ENCODE assay signal across 19 mouse cellular contexts in genomic region chr1:176981511-176981910, GRCm38 (mm10).
DNase-seq lines count a peak whose midpoint lies in the region; ATAC-seq and TF ChIP-seq lines count a peak whose summit lies in the region.
"Had no signal": no experiment of that assay in that cellular context is flagged by ENCODE, and none has a peak within 500 bp of the region (broad histone marks: within the 10 kb centered on the region; RNA-seq: fewer than 3 reads in every experiment).

No protein-coding gene starts in this region.

- WGBS in forebrain, embryonic 16.5 days, result 79% methylated on average over 2 of the region's 2 CpGs
- 71% methylated on average over 2 of the region's 2 CpGs for WGBS in forebrain, embryonic 11.5 days
- WGBS in midbrain, embryonic 10.5 days, result 69% methylated on average over 2 of the region's 2 CpGs
- 60% methylated on average over 2 of the region's 2 CpGs for WGBS in midbrain, postnatal 0 days

- no peak for DNase-seq in forebrain, embryonic 11.5 days (ENCODE audit: low spot score)
- DNase-seq in midbrain, embryonic 10.5 days (ENCODE audit: low spot score), result no peak
- no peak for DNase-seq in midbrain, postnatal 0 days (ENCODE audit: low spot score)
- DNase-seq in retina, postnatal 1 day, result peak; percentile 71
- DNase-seq: adrenal gland, postnatal 14 days; cerebellum, adult 18-20 months; cerebellum, adult 9-11 months; cerebellum, postnatal 36 days; gastrocnemius, adult 2 months; gastrocnemius, postnatal 25 days had no signal

- no peak for ATAC-seq in forebrain, embryonic 16.5 days
- ATAC-seq in forebrain, embryonic 11.5 days (replicated peaks; ENCODE audit: low FRiP score), result no peak
- no peak for ATAC-seq in midbrain, postnatal 0 days (ENCODE audit: low FRiP score)
- no peak for ATAC-seq in erythroid progenitor cell, adult 5-6 weeks (replicated peaks; ENCODE audit: low FRiP score, poor library complexity, severe bottlenecking)

- no peak overlapping the region for H3K9ac ChIP-seq in forebrain, embryonic 16.5 days (replicated peaks; ENCODE audit: low read depth, low read length)
- no peak overlapping the region for H3K9ac ChIP-seq in forebrain, embryonic 11.5 days (ENCODE audit: low read length)
- no peak overlapping the region for H3K9ac ChIP-seq in midbrain, postnatal 0 days (replicated peaks; ENCODE audit: low read length, poor library complexity, severe bottlenecking)
- H3K9ac ChIP-seq: heart, embryonic 12.5 days; hindbrain, embryonic 14.5 days had no signal

- H3K9me3 ChIP-seq in forebrain, embryonic 16.5 days (ENCODE audit: control insufficient read depth, low read length), result no peaks in the 10 kb centered on the region
- H3K9me3 ChIP-seq in forebrain, embryonic 11.5 days (ENCODE audit: control insufficient read depth, low read length), result no peaks in the 10 kb centered on the region
- no peaks in the 10 kb centered on the region for H3K9me3 ChIP-seq in midbrain, embryonic 10.5 days (replicated peaks)
- no peaks in the 10 kb centered on the region for H3K9me3 ChIP-seq in midbrain, postnatal 0 days (ENCODE audit: low read length)
- H3K9me3 ChIP-seq: embryonic facial prominence, embryonic 10.5 days; heart, embryonic 12.5 days; hindbrain, embryonic 10.5 days had no signal

- no peak overlapping the region for H3K4me3 ChIP-seq in forebrain, embryonic 16.5 days (replicated peaks; ENCODE audit: low read length)
- no peak overlapping the region for H3K4me3 ChIP-seq in forebrain, embryonic 11.5 days (ENCODE audit: low read depth, low read length)
- H3K4me3 ChIP-seq in midbrain, embryonic 10.5 days, result no peak overlapping the region
- H3K4me3 ChIP-seq in midbrain, postnatal 0 days (ENCODE audit: low read depth, low read length), result no peak overlapping the region
- H3K4me3 ChIP-seq in cortical plate, adult 2 months (ENCODE audit: insufficient read depth, low read length), result no peak overlapping the region
- H3K4me3 ChIP-seq: embryonic facial prominence, embryonic 10.5 days; gastrocnemius, adult 2 months; heart, embryonic 12.5 days; hindbrain, embryonic 10.5 days had no signal

- TF ChIP-seq POLR2A in cortical plate, adult 2 months (IDR thresholded peaks at IDR 0.05; ENCODE audit: extremely low read depth, insufficient read depth, low read length), result no peak

- TF ChIP-seq CTCF in midbrain, postnatal 0 days (IDR thresholded peaks at IDR 0.05), result no peak
- no peak for TF ChIP-seq CTCF in cortical plate, adult 2 months (IDR thresholded peaks at IDR 0.05; ENCODE audit: extremely low read depth, insufficient read depth, low read length)

- no peaks in the 10 kb centered on the region for H3K36me3 ChIP-seq in forebrain, embryonic 16.5 days (ENCODE audit: control insufficient read depth, insufficient read depth)
- no peaks in the 10 kb centered on the region for H3K36me3 ChIP-seq in forebrain, embryonic 11.5 days (ENCODE audit: control insufficient read depth, insufficient read depth, low read length)
- no peaks in the 10 kb centered on the region for H3K36me3 ChIP-seq in midbrain, embryonic 10.5 days
- no peaks in the 10 kb centered on the region for H3K36me3 ChIP-seq in midbrain, postnatal 0 days (ENCODE audit: insufficient read depth, low read length)
- H3K36me3 ChIP-seq: embryonic facial prominence, embryonic 10.5 days; heart, embryonic 12.5 days; hindbrain, embryonic 10.5 days had no signal

- peak overlapping the region; percentile 12; the same call in 1 of the 2 replicates for H3K27ac ChIP-seq in forebrain, embryonic 16.5 days (ENCODE audit: low read length)
- H3K27ac ChIP-seq in forebrain, embryonic 11.5 days (ENCODE audit: low read depth, low read length), result no peak overlapping the region
- peak overlapping the region; percentile 63 for H3K27ac ChIP-seq in midbrain, embryonic 10.5 days (replicated peaks)
- H3K27ac ChIP-seq in midbrain, postnatal 0 days (ENCODE audit: low read depth, low read length), result no peak overlapping the region
- H3K27ac ChIP-seq in cortical plate, adult 2 months (ENCODE audit: insufficient read depth, low read length), result peak overlapping the region; percentile 6; the same call in 1 of the 2 replicates
- H3K27ac ChIP-seq: embryonic facial prominence, embryonic 10.5 days; gastrocnemius, adult 2 months; hindbrain, embryonic 10.5 days; hindbrain, embryonic 14.5 days had no signal

- H3K27me3 ChIP-seq in forebrain, embryonic 16.5 days (replicated peaks; ENCODE audit: control insufficient read depth, insufficient read depth, low read length), result no peaks in the 10 kb centered on the region
- H3K27me3 ChIP-seq in forebrain, embryonic 11.5 days (ENCODE audit: control insufficient read depth, insufficient read depth, low read length), result no peaks in the 10 kb centered on the region
- no peaks in the 10 kb centered on the region for H3K27me3 ChIP-seq in midbrain, embryonic 10.5 days (ENCODE audit: low read depth, poor library complexity, severe bottlenecking)
- no peaks in the 10 kb centered on the region for H3K27me3 ChIP-seq in midbrain, postnatal 0 days (ENCODE audit: insufficient read depth, low read length)
- H3K27me3 ChIP-seq: CH12.LX; heart, embryonic 12.5 days; Patski had no signal

- H3K4me1 ChIP-seq in forebrain, embryonic 16.5 days (replicated peaks; ENCODE audit: control insufficient read depth, insufficient read depth, low read length), result peaks cover 17% of the 10 kb centered on the region
- peaks cover 7% of the 10 kb centered on the region; the same call in 1 of the 2 replicates for H3K4me1 ChIP-seq in forebrain, embryonic 11.5 days (replicated peaks; ENCODE audit: control insufficient read depth, insufficient read depth, low read length)
- H3K4me1 ChIP-seq in midbrain, embryonic 10.5 days, result peaks cover 55% of the 10 kb centered on the region
- no peaks in the 10 kb centered on the region for H3K4me1 ChIP-seq in midbrain, postnatal 0 days (ENCODE audit: insufficient read depth, low read length)
- H3K4me1 ChIP-seq in cortical plate, adult 2 months (ENCODE audit: control insufficient read depth, insufficient read depth, low read length), result peaks cover 18% of the 10 kb centered on the region

- no peak overlapping the region for H3K4me2 ChIP-seq in forebrain, embryonic 16.5 days (ENCODE audit: low read length)
- no peak overlapping the region for H3K4me2 ChIP-seq in forebrain, embryonic 11.5 days (ENCODE audit: low read depth, low read length, severe bottlenecking)
- H3K4me2 ChIP-seq in midbrain, postnatal 0 days (ENCODE audit: low read depth, low read length, poor library complexity, severe bottlenecking), result no peak overlapping the region
- H3K4me2 ChIP-seq: heart, embryonic 12.5 days; hindbrain, embryonic 14.5 days had no signal

Comparison
In these comparisons a context has a peak if more than half of its experiments do, and no peak if none do; other contexts are left out.
1. H3K27ac ChIP-seq: peak in forebrain, embryonic 16.5 days (single experiment), midbrain, embryonic 10.5 days (single experiment) and cortical plate, adult 2 months (single experiment); none in forebrain, embryonic 11.5 days (single experiment) and midbrain, postnatal 0 days (single experiment).